Mouse (Mus musculus) E14TG2a.4 (cell line): ENCODE measurements at regions not wholly inside any gene's neighbourhood (a gene's known extent, or its start where the extent isn't known, plus 50 kb on each side); places are given as distances from the start of the nearest gene placed in this dataset.

Source experiments
- H3K27me3 ChIP-seq: 2 replicates; pipeline ENCODE4 v1.6.1; 2014; ENCODE audit warnings: low read length, control low read depth; ENCODE audit not compliant: insufficient read depth
- H3K36me3 ChIP-seq: 2 replicates; pipeline ENCODE4 v1.6.1; 2014; ENCODE audit warnings: low read length, control low read depth; ENCODE audit not compliant: insufficient read depth
- H3K4me1 ChIP-seq: replicated peaks from 2 replicates; pipeline ENCODE4 v1.6.1; 2014; ENCODE audit warnings: low read depth, low read length, control low read depth
- H3K4me3 ChIP-seq: replicated peaks from 2 replicates; pipeline ENCODE4 v1.5.1; 2014; ENCODE audit warnings: mild to moderate bottlenecking, low read length
- H3K9me3 ChIP-seq: 2 replicates; pipeline ENCODE4 v1.6.1; 2014; ENCODE audit warnings: low read length, control low read depth
- CTCF ChIP-seq: conservative IDR thresholded peaks from 2 replicates; pipeline ENCODE4 v1.5.1; 2014; ENCODE audit warnings: low read length
- NANOG ChIP-seq: IDR thresholded peaks from 2 replicates; pipeline ENCODE4 v1.6.1; 2014; ENCODE audit warnings: borderline replicate concordance, low read length, mixed read lengths
- POU5F1 ChIP-seq: IDR thresholded peaks from 2 replicates; pipeline ENCODE4 v1.6.1; 2014; ENCODE audit warnings: low read length, borderline replicate concordance

GRCm38 (mm10) chrX:142561788-142562187 lies 119.4 kb upstream of the Tmem164 start:
- no peaks in the 10 kb centered on the region for H3K36me3 ChIP-seq
- H3K27me3 ChIP-seq = no peaks in the 10 kb centered on the region
- H3K4me1 ChIP-seq = no peaks in the 10 kb centered on the region
- H3K9me3 ChIP-seq = no peaks in the 10 kb centered on the region
- H3K4me3 ChIP-seq = no peak overlapping the region
- TF ChIP-seq POU5F1 (no peak), CTCF (no peak), NANOG (no peak)

GRCm38 (mm10) chrX:142564186-142564585 lies 117.0 kb upstream of the Tmem164 start:
- no peak overlapping the region for H3K4me3 ChIP-seq
- TF ChIP-seq POU5F1 = no peak
- TF ChIP-seq NANOG = no peak
- TF ChIP-seq CTCF = no peak
- H3K4me1 ChIP-seq = no peaks in the 10 kb centered on the region
- no peaks in the 10 kb centered on the region for H3K9me3 ChIP-seq
- no peaks in the 10 kb centered on the region for H3K27me3 ChIP-seq
- H3K36me3 ChIP-seq = no peaks in the 10 kb centered on the region

GRCm38 (mm10) chrX:142571772-142572171 lies 109.4 kb upstream of the Tmem164 start:
- H3K4me1 ChIP-seq = no peaks in the 10 kb centered on the region
- no peaks in the 10 kb centered on the region for H3K9me3 ChIP-seq
- no peaks in the 10 kb centered on the region for H3K36me3 ChIP-seq
- H3K27me3 ChIP-seq = no peaks in the 10 kb centered on the region
- no peak overlapping the region for H3K4me3 ChIP-seq
- TF ChIP-seq NANOG (no peak), CTCF (no peak), POU5F1 (no peak)

- TF ChIP-seq POU5F1 (no peak), NANOG (no peak), CTCF (no peak)
- Histone ChIP-seq H3K9me3 (no peaks in the 10 kb centered on the region), H3K36me3 (no peaks in the 10 kb centered on the region), H3K27me3 (no peaks in the 10 kb centered on the region), H3K4me1 (no peaks in the 10 kb centered on the region), H3K4me3 (no peak overlapping the region)
Measured at GRCm38 (mm10) chrX:142574022-142574421, 107.2 kb upstream of the Tmem164 start.

- Histone ChIP-seq H3K27me3 (no peaks in the 10 kb centered on the region), H3K4me3 (no peak overlapping the region), H3K9me3 (no peaks in the 10 kb centered on the region), H3K36me3 (no peaks in the 10 kb centered on the region), H3K4me1 (no peaks in the 10 kb centered on the region)
- peak; percentile 61 for TF ChIP-seq CTCF
- no peak for TF ChIP-seq NANOG
Measured at GRCm38 (mm10) chrX:142574945-142575710, 106.1 kb upstream of the Tmem164 start.

GRCm38 (mm10) chrX:142576127-142576526 lies 105.1 kb upstream of the Tmem164 start:
- Histone ChIP-seq H3K36me3 (no peaks in the 10 kb centered on the region), H3K4me3 (no peak overlapping the region), H3K27me3 (no peaks in the 10 kb centered on the region), H3K4me1 (no peaks in the 10 kb centered on the region), H3K9me3 (no peaks in the 10 kb centered on the region)
- TF ChIP-seq POU5F1 (no peak), CTCF (no peak), NANOG (no peak)

GRCm38 (mm10) chrX:142577449-142578081 lies 103.6 kb upstream of the Tmem164 start:
- no peaks in the 10 kb centered on the region for H3K9me3 ChIP-seq
- no peaks in the 10 kb centered on the region for H3K36me3 ChIP-seq
- TF ChIP-seq CTCF = no peak
- TF ChIP-seq POU5F1 = no peak
- no peaks in the 10 kb centered on the region for H3K4me1 ChIP-seq
- no peaks in the 10 kb centered on the region for H3K27me3 ChIP-seq
- no peak overlapping the region for H3K4me3 ChIP-seq

GRCm38 (mm10) chrX:142585281-142585680 lies 95.9 kb upstream of the Tmem164 start:
- no peaks in the 10 kb centered on the region for H3K4me1 ChIP-seq
- H3K9me3 ChIP-seq = no peaks in the 10 kb centered on the region
- H3K4me3 ChIP-seq = no peak overlapping the region
- no peaks in the 10 kb centered on the region for H3K27me3 ChIP-seq
- no peaks in the 10 kb centered on the region for H3K36me3 ChIP-seq
- no peak for TF ChIP-seq CTCF

GRCm38 (mm10) chrX:142599377-142599776 lies 81.8 kb upstream of the Tmem164 start:
- Histone ChIP-seq H3K4me3 (no peak overlapping the region), H3K4me1 (no peaks in the 10 kb centered on the region), H3K9me3 (no peaks in the 10 kb centered on the region), H3K27me3 (no peaks in the 10 kb centered on the region), H3K36me3 (no peaks in the 10 kb centered on the region)
- TF ChIP-seq NANOG (no peak), POU5F1 (no peak), CTCF (no peak)
